Mouse (Mus musculus): ENCODE measurements around the gene Sipa1.

DNA sequence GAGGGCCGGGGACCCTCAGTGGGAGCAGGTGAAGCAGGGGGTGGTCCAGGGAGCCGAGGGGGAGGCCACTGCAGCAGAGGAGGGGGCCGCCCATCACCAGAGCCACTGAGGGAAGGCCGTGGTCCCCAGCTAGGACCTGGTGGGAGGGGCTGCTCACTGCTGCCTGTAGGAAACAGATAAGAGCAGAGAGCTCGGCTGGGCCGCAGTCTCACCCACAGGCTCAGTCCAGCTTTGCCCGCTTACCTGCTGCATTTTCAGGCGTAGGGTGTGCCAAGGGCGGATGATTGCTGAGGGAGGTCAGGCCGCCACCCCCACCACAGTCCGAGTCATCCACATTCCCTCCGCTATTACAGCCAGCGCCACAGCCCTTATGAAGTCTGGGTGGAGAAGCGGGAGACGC is 2.0 kb upstream of the Sipa1 start:
- TF ChIP-seq CTCF (IDR thresholded peaks at IDR 0.05; ENCODE audit: low read depth, low read length): no peak
- peak; percentile 82; the same call in 1 of the 2 replicates for TF ChIP-seq TAL1 (conservative IDR thresholded peaks at IDR 0.05; ENCODE audit: low read depth, low read length)
- TF ChIP-seq GATA1 (IDR thresholded peaks at IDR 0.05; ENCODE audit: borderline replicate concordance, low read length): no peak
